Mouse (Mus musculus) liver, adult 2 months (tissue): Measurements from ENCODE around the gene Sorbs2. TPM values are rescaled to one million over a fixed set of nuclear protein-coding genes. Genes with fewer than 3 reads are reported as not detected.

Source experiments
- DNase-seq: peaks from one replicate; pipeline ENCODE4 v3.0.0-alpha.2; 2011; ENCODE audit warnings: low read depth, low spot score; ENCODE audit errors: extremely low read depth
- H3K27ac ChIP-seq: fragments of 200-500 bp; replicated peaks from 2 replicates; pipeline ENCODE4 v1.5.1; 2012; ENCODE audit warnings: low read depth, mild to moderate bottlenecking, control low read depth, inconsistent platforms, low read length; ENCODE audit not compliant: insufficient read depth
- H3K27me3 ChIP-seq: fragments of 200-500 bp; 2 replicates; pipeline ENCODE4 v1.6.1; 2012; ENCODE audit warnings: mild to moderate bottlenecking, moderate library complexity, low read length, inconsistent platforms; ENCODE audit not compliant: control insufficient read depth, insufficient read depth
- H3K36me3 ChIP-seq: fragments of 200-500 bp; 2 replicates; pipeline ENCODE4 v1.6.1; 2012; ENCODE audit warnings: low read length, inconsistent platforms; ENCODE audit not compliant: control insufficient read depth, insufficient read depth
- H3K4me1 ChIP-seq: fragments of 200-500 bp; 2 replicates; pipeline ENCODE4 v1.6.1; 2011; ENCODE audit warnings: low read length; ENCODE audit not compliant: control insufficient read depth, insufficient read depth
- H3K4me3 ChIP-seq: fragments of 200-500 bp; 2 replicates; pipeline ENCODE4 v1.5.1; 2011; ENCODE audit warnings: low read depth, mild to moderate bottlenecking, control low read depth, low read length, moderate library complexity; ENCODE audit not compliant: insufficient read depth
- H3K79me2 ChIP-seq: fragments of 200-500 bp; 2 replicates; pipeline ENCODE4 v1.6.1; 2012; ENCODE audit warnings: inconsistent platforms, mild to moderate bottlenecking, low read length, moderate library complexity; ENCODE audit not compliant: control insufficient read depth, insufficient read depth
- H3K9ac ChIP-seq: fragments of 200-500 bp; 2 replicates; pipeline ENCODE4 v1.6.1; 2012; ENCODE audit warnings: low read depth, mild to moderate bottlenecking, control low read depth, inconsistent platforms, low read length
- CTCF ChIP-seq: fragments of 200-500 bp; IDR thresholded peaks from 2 replicates; pipeline ENCODE4 v1.5.1; 2011; ENCODE audit warnings: low read depth, low read length, control low read depth
- POLR2A ChIP-seq: fragments of 200-500 bp; IDR thresholded peaks from 2 replicates; pipeline ENCODE4 v1.6.1; 2011; ENCODE audit warnings: low read length, control low read depth; ENCODE audit not compliant: insufficient read depth; ENCODE audit errors: extremely low read depth
- WGBS: fragments of 180-500 bp; shearing (Covaris S2); methylation state at CpG from one replicate; pipeline ENCODE4 v1.1.7; 2018; 5-methylcytosine and 5-hydroxymethylcytosine counted together
- polyA plus RNA-seq: library from polyadenylated mRNA; depleted of rRNA; stranded (reverse); fragments of >200 nt; gene quantifications from 2 replicates; pipeline ENCODE4 v1.2.3, GENCODE M21; 2012
- total RNA-seq: library from RNA; depleted of rRNA; stranded (reverse); fragments of >200 nt; gene quantifications from 2 replicates; pipeline ENCODE4 v1.2.3, GENCODE M21; 2014

The Sorbs2 gene
- total and polyA plus RNA-seq, 2 experiments: 40.7 to 51.9 TPM

GRCm38 (mm10) chr8:45715330-45716027 is 207.9 kb downstream of the Sorbs2 start:
- TF ChIP-seq CTCF (no peak), POLR2A (no peak)
- peaks cover 3% of the 10 kb centered on the region for H3K4me1 ChIP-seq
- WGBS: 92% methylated on average over 13 of the region's 13 CpGs
- H3K9ac ChIP-seq: no peak overlapping the region
- DNase-seq: no peak
- peaks cover 5% of the 10 kb centered on the region for H3K36me3 ChIP-seq
- no peak overlapping the region for H3K4me3 ChIP-seq
- no peak overlapping the region for H3K27ac ChIP-seq
- no peaks in the 10 kb centered on the region for H3K27me3 ChIP-seq
- peaks cover 8% of the 10 kb centered on the region; the same call in 1 of the 2 replicates for H3K79me2 ChIP-seq

GRCm38 (mm10) chr8:45719776-45720175 is 212.2 kb downstream of the Sorbs2 start:
- TF ChIP-seq CTCF (no peak), POLR2A (no peak)
- DNase-seq: peak; percentile 69
- 35% methylated on average over 8 of the region's 8 CpGs for WGBS

DNA sequence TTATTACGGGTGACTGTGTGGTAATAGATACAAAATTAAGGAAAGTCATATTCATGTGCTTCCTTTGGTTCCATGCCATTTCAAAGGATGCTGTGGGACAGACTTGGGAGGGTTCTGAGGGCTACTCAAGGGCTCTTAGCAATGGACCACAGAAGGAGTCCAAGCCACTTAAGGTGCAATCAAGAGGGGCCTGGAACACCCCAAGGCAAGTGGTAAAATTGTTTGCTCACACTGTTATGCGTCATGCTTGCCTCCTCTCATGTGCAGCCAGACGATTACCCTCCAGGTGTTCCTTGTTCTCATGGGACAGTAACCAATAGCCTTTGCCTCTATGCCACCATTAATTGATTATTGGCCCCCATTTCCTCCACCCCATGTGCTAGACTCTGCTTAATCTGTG is 216.6 kb downstream of the Sorbs2 start:
- peaks cover 8% of the 10 kb centered on the region; the same call in 1 of the 2 replicates for H3K79me2 ChIP-seq
- H3K4me1 ChIP-seq: peaks cover 13% of the 10 kb centered on the region
- no peak overlapping the region for H3K4me3 ChIP-seq
- no peak for TF ChIP-seq CTCF
- TF ChIP-seq POLR2A: no peak
- H3K27me3 ChIP-seq: no peaks in the 10 kb centered on the region
- no peak overlapping the region for H3K27ac ChIP-seq
- H3K9ac ChIP-seq: no peak overlapping the region
- no peaks in the 10 kb centered on the region for H3K36me3 ChIP-seq
- 89% methylated on average over 3 of the region's 3 CpGs for WGBS
- no peak for DNase-seq

More at GRCm38 (mm10) chr8:45719776-45720175, 212.2 kb downstream of the Sorbs2 start:
- Histone ChIP-seq H3K9ac (no peak overlapping the region), H3K79me2 (peaks cover 11% of the 10 kb centered on the region; the same call in 1 of the 2 replicates), H3K36me3 (peaks cover 3% of the 10 kb centered on the region), H3K27me3 (no peaks in the 10 kb centered on the region), H3K27ac (peak overlapping the region; percentile 77), H3K4me1 (peaks cover 4% of the 10 kb centered on the region), H3K4me3 (no peak overlapping the region)

GRCm38 (mm10) chr8:45725321-45725720 is 217.7 kb downstream of the Sorbs2 start:
- Histone ChIP-seq H3K27ac (no peak overlapping the region), H3K79me2 (peaks cover 10% of the 10 kb centered on the region; the same call in 1 of the 2 replicates), H3K9ac (no peak overlapping the region), H3K4me3 (no peak overlapping the region), H3K36me3 (no peaks in the 10 kb centered on the region; the same call in 1 of the 2 replicates), H3K27me3 (no peaks in the 10 kb centered on the region), H3K4me1 (peaks cover 11% of the 10 kb centered on the region; the same call in 1 of the 2 replicates)
- 38% methylated on average over 5 of the region's 5 CpGs for WGBS
- TF ChIP-seq POLR2A (no peak), CTCF (no peak)
- DNase-seq: peak; percentile 71

GRCm38 (mm10) chr8:45729850-45730382 is 222.3 kb downstream of the Sorbs2 start:
- 94% methylated on average over 7 of the region's 7 CpGs for WGBS

More at GRCm38 (mm10) chr8:45729850-45730382, 222.3 kb downstream of the Sorbs2 start:
- H3K27ac ChIP-seq: no peak overlapping the region
- no peak overlapping the region for H3K9ac ChIP-seq
- H3K4me1 ChIP-seq: peaks cover 14% of the 10 kb centered on the region; the same call in 1 of the 2 replicates
- no peak for DNase-seq
- H3K79me2 ChIP-seq: peaks cover 13% of the 10 kb centered on the region
- H3K36me3 ChIP-seq: no peaks in the 10 kb centered on the region; the same call in 1 of the 2 replicates
- no peak overlapping the region for H3K4me3 ChIP-seq
- no peak for TF ChIP-seq POLR2A
- no peak for TF ChIP-seq CTCF
- H3K27me3 ChIP-seq: no peaks in the 10 kb centered on the region
